Mouse (Mus musculus) kidney, postnatal 10 days (tissue): ENCODE data around the gene Setdb1.

Experiments
- DNase-seq: peaks from one replicate; pipeline ENCODE4 v3.0.0; 2021; ENCODE audit warnings: mixed read lengths

Setdb1 gene

DNA sequence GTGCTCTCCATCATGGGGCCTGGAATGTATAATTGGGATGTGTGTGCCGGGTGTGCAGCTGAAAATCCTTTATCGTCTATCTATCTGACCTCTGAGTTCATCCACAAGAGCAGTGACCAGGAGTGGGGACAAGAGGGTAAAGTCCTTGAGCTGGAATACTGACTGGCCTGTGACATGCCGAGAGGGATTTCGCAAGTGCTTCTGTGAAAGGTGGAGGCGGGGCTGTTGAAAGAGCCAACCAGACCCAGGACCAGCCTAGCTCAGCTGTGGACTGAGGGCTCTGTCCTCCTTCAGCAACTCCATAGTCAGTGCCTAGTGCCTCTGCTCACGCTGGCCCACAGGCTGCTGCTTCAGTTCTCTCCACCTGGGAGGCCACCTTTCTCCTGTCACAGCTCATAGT, 38.5 kb downstream of the Setdb1 start:
- peak; percentile 70 for DNase-seq

DNA sequence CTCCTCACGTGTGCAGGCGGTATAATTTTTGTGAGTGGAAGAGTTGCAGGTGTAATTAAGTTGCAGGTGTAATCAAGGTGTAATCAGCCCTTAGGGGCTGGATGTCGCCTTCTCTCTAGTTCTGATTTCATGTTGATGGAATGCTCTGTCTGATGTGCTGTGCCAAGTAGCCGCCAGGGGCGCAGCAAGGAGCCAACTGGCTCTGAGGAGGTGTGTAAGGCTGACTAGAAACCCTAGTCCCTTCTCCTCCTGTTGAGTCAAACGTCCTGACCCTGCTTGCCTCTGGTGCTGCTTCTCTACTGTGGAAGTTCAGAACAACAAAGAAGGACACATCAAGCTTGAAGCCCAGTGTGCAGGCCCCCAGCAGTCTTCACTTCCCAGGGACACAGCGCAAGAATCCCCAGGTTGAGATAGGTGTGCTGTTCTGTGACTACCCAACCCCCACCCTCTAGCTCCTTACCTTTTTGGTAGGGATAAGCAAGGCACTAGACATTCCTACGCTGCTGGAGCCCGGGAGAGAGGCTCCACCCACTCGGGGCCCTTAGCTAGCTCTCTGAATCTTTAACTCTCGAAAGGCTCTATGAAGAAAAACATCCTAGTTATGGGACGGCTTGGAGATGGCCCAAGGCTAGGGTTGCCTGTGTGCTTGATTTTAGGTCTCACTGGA, 39.5 kb downstream of the Setdb1 start:
- DNase-seq: peak; percentile 79

DNA sequence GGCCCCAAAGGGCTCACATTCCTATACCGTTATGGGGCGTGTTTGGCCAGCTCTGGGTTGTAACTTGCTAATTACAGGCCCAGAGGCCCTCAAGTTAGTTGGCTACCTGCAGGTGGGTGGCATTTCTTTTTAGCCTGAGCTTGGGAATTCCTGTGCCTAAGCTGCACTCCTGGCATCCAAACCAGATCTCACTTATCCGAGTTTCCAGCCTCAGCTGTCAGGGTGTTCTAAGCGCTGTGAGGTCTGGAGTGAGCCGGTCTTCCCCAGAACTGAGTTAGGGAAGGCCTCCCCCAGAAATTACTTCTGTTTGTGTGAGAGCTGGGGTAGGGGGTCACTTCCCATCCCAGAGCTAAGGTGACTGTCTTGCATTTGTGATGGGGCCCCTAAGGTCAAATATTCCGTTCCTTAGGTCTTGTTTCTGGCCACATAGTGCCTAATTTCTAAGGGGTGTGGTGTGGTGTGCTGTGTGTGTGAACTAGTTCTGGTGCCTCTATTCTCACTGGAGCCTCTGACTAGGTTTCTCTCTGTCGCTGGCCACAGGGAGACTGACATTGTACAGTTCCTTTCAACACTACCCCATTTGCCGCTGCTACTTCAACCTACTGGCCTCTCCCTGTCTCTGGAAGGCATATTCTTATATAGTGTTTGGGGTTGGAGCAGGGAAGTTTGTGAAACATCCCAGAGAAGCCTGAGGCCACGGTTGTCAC, 41.0 kb downstream of the Setdb1 start:
- no peak for DNase-seq

DNA sequence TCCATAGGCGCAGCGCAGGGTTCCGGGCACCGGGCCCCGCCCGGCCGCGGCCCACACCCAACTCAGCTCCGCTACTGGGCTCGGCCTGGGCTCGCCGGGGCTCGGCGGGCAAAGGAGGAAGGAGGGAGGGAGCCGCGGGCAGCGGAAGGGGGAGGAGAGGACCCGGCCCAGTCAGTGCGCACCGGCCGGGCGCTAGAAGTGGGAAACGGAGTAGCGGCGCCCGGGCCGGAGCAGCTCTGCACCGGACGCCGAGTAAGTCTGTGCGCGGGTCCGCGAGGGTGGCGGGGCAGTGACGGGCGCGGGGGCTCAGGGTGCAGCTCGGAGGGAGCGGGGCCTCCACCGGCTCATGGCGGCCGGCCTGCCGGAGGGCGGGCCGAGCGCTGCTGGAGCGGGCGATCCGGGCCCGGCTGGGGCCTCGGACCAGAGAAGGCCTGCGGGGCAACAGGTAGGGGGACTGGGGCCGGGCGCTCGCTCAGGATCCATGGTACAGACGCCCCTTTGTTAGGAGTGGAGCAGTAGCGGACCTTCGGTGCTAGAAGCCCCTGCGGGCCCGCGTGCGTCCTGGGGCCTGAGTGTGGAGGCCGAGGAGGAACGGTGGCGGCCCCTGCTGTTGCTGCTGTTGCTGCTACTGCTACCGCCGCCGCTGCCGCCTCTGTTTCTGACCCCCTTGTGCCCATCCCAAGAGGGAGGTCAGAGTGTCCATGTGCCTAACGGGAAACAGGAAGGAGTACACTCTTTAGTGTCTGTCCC, 41.7 kb downstream of the Setdb1 start:
- DNase-seq: peak; percentile 96

DNA sequence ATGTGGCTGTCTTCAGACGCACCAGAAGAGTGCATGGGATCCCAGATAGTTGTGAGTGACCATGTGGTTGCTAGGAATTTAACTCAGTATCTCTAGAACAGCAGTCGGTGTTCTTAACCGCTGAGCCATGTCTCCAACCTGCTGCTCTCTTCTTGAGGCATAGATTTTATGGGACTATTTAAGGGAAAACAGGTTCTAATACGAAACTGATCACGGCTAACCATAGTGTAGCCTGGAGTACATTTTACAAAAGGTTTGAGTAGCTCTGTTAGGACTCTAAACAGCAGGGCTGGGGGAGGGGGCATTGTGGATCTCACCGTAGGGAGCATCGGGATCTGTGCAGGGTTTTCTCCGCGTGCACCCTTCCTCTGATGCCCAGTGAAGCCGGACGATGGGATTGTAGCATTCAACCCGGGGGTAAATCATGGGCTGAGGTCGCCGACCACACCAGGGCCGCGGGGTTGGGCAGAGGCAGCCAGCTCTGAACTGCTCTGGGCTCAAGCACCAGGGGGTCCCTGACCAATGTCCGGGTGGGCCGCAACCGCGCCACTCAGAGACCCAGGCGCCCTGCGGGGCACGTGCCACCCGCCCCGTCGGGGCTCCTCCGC, 42.4 kb downstream of the Setdb1 start, which contains the start of gene Cers2:
Gene Cers2 (plus strand): TSS at position 306 of the 608 bp plus-strand sequence.
- DNase-seq: no peak

DNA sequence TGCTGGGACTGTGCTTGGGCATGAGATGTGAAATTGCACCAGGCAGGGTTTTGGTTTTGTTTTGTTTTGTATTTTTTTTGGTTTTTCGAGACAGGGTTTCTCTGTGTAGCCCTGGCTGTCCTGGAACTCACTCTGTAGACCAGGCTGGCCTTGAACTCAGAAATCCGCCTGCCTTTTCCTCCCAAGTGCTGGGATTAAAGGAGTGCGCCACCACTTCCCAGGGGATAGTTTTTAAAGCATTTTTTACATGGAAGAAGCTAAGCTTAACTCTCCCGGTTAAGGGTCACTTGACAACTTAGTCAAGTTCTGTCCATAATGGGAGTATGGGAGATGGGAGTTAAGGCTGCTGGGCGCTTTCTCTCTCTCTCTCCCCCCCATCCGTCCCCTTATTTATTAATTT, 42.9 kb downstream of the Setdb1 start:
- DNase-seq: no peak

DNA sequence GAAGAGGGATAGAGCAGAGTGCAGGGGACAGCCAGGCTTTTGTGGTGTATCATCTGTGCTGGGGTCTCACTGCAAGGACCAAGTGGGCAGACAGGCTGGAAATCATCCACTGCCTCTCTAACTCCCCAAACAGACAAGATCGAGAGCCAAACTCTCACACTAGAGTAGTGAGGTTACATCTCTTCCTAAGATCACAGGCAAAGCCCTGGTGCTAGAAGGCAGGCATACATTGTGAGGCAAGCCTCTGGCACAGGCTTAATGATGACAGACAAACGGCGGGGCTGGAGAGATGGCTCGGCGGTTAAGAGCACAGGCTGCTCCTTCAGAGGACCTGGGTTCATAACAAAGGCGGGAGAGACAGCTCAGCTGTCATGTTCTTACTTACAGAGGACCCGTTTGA, 43.5 kb downstream of the Setdb1 start:
- DNase-seq: no peak

DNA sequence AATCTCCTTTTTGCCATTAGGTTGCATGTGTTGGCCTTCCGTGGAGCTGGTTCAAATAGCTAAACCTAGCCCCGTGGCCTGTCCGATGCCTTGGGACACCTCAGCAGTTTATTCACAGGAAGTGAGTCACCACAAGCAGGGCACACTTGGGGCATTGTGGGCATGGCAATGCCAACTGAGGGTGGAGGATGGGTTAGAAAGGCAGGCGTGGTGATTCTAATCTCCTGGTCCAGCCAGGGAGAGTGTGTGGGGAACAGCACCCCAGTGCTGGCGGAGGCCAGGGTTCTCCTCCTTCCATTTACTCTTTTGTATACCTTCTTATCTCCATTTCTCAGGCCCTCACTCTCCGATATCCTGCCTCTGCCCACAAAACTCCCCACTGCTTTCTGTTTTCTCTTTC, 44.4 kb downstream of the Setdb1 start:
- DNase-seq: no peak

DNA sequence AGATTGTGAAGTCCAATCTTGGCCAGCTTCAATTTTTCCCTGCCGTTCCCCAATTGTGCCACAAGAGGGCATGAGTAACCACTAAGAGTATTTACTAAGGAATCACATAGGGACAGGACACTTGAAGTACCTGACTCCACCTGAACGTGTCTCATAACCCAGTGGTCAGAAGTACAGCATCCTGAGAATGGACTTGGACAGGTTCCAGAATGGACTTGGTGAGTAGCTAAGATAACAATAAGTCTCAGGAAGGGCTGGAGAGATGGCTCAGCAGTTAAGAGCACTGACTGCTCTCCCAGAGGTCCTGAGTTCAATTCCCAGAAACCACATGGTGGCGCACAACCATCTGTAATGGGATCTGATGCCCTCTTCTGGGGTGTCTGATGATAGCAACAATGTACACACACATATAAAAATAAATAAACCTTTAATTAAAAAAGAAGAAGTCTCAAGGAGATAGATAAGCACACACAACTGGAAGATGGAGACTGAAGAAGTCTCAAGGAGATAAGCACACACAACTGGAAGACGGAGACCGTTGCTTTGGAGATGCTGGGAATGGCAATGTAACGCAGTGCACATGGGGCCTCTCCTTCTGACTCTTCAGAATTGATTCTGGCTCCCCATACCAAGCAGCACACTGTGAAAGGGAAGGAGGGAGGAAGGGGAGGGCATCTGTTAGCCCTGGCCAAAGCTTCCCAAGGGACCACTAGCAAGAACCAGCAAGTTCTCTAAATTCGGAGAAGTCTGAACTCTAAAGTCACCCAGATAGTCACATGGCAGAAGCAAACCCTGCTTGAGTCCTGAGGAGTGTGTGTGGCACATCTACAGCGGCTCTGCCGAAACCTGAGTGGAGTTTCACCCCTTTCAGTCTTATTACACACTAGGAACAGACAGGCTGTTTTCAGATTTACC, 45.8 kb downstream of the Setdb1 start:
- DNase-seq: peak; percentile 81

DNA sequence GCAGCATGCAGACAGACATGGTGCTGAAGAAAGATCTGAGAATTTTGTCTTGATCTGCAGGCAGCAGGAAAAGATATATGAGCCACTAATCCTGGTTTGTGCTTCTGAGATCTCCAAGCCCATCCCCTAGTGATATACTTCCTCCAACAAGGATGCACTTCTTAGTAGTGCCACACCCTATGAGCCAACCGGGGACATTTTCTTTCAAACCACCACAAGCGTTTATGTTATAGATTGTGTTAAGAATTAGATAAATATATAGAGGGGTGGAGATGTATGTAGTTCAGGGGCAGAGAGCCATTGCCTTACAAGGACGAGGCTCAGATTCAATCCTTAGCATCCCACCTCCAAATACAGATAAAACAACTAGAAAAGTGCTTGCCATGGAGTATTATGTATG, 46.5 kb downstream of the Setdb1 start:
- no peak for DNase-seq

DNA sequence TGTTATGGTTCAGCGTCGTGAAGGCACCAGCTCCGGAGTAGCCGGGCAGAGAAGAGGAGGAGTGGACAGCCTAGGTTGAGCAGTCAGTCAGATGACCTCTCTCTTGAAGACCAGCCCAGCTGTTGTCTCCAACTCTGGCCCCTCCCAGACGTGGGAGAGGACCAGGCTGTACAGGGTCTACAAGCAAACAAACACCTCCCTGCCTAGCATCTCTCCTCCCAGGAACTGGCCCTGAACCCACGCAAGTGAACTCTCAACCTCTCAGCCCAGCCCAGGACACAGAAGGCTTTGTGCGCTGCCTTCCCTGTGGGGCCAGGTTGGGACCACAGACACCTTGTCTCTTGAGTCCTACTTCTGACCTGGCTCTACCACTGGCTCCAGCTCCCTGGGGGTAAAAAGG, 49.9 kb downstream of the Setdb1 start, which contains the start of gene Anxa9:
Gene Anxa9 (minus strand): TSS at position 77 of the 400 bp plus-strand sequence.
- no peak for DNase-seq

DNA sequence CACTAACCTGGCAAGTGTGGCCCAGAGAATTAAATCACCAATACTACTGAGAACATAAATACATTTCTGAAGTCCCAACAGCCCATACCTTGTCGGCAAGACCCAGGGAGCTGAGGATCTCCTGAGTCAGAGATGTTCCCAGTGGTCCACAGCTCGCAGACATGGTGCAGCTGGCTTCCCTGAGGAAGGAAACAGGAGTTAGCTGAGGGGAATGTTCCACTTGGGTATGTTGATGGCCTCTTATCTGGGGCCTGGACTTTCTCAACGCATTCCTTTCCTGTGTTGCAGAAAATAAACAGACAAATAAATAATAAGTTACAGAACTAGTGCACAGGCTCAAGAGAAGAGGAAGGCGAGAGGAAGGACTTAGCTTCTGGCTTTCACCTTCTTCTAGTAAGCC, 50.8 kb downstream of the Setdb1 start:
- no peak for DNase-seq

DNA sequence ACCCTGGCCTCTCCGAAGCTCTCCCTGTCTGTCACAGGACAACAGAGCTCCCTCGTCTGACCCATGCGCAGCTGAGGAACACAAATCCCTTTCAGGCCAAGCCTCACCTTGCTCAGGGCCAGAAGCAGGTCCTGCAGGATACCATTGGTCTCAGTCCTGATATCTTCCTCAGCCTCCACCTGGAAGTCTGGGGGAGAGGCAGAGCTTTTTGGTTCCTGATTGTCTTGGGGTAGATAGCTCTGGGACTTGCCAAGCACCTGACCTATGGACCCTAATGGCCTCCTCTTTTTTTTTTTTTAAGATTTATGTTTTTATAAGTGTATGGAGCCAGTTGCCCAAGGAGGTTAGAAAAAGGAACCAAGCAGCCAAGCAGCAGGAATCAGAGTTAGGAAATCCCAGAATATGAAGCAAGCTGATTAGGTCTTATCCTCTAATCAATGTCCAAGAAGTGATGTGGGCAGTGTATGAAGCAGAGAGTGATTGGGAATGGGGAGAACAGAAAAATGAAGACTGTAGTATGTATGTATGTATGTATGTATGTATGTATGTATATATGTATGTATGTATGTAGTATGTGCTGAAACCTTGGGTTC, 55.7 kb downstream of the Setdb1 start:
- DNase-seq: no peak

DNA sequence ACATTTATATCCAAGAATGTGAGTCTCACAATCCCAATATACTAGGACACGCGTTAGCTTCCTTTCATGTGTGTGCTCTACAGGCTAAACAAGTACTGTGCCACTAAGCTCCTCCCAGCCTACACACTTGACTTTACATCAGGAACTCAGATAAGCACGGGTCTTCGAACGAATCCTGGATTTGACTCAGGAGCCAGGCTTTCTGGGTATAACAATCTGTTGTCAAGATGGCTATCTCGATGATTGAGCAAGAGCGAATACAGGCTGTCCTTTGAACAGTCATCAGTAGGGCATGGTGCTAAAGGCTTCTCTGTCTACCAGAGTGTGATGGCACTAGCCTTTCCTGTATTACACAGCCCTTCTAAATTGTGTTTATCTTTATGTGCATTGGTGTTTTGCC, 59.0 kb downstream of the Setdb1 start:
- no peak for DNase-seq

DNA sequence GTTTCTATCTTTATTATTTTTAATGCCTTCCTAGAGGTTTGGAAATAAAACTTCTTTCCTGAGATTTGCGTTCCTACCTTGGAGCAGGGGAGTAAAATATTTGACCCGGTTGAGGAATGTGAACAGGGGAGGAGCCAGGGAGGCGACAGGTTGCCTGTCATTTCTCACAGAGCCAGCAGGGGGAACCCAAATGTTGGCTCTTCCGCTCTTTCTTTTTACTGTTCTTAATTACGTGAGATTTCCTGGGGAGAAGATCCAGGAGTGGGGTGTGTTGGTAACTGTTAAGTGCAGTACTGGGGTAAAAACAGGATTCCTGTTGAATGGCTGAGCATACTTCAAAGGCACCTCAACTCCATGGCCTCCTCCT, 60.9 kb downstream of the Setdb1 start:
- DNase-seq: peak; percentile 70

DNA sequence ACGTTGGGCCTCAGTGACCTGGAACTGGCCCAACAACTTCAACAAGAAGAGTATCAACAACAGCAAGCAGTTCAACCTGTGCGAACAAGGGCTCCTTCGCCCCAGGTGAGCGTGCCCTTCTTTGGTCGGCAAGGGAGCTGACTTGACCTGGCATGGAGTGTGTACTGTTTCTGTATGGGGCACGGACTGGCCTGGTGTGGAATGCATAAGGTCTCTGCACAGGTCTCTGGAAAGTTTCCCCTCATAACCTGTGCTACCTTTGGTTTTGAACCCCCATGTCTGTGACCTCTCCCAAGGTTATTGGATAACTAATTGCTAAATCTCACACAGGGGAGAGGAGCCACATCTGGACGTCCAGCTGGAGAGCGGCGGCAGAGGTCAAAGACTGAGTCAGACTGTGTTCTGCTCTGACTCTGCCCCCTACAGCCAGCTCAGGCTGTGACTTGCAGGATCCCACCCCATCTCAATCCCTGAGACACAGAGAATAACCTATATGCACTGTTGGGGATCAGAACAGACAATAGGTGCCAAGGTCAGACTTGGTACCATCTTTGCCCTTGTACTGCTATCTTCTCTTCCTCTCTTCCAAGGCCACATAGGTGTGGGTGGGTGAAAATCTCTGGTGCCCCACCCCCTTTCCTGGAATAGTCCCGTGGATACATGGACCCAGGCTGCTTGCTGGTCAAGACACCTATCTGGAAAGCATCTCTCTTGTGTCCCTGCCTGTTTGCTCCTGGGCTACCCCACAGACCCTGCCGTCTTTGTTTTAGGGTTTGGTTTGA, 61.5 kb downstream of the Setdb1 start:
- peak; percentile 57 for DNase-seq

DNA sequence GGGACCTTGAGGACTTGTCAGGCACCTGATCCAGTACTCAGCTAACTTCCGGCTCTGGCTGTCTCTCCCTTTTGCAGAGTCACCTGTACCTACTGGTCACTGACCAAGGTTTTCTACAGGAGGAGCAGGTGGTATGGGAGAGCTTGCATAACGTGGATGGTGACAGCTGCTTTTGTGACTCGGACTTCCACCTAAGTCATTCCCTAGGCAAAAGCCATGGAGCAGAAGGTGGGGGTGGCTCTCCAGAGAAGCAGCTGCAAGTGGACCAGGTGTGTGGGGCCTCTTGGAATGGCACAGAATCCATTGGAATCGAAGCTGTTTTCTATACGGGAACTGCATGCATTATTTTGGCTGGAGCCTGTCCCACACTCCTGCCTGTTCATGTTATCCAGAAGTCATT, 62.3 kb downstream of the Setdb1 start:
- no peak for DNase-seq

DNA sequence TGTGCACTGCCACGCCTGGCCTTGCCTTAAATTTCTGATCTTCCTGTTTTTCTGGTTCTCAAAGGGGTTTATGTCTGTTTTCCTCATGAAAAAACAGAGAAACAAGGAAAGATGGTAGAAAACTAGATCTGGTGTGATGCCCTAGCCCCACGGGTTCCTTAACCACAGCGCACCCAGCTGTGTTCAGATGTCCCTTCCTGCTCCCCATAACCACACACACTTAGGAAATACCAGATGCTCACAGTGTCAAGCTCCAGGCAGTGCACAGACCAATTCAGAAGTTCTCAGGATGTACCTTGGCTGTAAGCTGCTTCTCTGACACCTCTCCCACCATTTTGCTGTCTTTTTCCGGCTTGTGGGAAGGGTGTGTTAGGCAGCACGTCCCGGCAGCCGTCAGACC, 62.7 kb downstream of the Setdb1 start:
- DNase-seq: no peak

DNA sequence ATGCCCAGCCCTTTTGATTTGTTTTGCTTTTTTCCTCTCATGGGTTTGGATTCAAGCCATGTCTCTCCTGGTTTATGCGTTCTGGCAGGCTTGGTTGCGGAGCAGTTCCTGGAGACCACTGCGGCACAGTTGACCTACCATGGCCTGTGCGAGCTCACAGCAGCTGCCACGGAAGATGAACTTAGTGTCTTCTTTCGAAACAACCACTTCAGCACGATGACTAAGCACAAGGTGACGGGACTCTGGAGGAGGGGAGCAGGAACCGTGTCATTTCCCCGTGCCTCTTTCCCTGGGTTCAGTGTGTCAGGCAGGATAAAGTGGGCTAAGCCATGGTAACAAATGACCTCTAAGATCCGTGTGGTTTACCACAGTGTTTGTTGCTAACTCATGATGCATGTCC, 63.5 kb downstream of the Setdb1 start:
- DNase-seq: peak; percentile 45

DNA sequence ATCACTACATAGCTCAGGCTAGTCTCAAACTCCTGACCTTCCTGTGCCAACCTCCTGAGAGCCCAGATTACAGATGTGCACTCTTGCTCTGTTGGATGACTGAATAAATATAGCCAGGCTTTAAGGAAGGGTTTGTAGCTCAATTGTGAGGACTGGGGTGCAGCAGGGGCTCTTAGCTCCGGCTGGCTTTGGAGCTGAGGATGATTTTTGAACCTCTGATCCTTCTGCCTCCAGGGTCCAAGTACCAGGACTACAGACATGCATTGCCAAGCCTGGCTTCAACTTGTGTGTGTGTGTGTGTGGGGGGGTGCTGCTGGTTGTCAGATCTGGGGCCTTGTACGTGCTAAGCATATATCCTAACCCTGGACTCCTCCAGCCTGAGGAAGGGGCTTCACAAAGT, 64.1 kb downstream of the Setdb1 start:
- no peak for DNase-seq

DNA sequence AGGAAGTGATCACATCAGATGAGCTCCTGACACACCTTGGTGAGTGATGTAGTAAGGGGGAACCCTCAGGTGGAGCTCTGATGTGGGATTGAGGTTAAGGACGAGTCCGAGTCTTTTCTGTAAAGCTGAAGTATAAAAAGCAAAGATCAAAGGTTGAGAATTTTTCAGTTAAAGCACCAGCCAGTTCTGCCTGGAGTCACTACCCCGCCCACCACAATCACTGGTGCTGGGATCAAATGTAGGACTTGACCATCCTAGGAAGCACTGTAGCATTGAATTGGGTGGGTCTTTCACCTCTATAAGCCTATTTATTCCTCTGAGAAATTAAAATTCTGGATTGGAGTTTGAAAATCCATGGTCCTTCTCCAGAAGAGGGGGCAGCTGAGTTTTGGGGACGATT, 66.0 kb downstream of the Setdb1 start:
- no peak for DNase-seq
